Mouse (Mus musculus) layer of hippocampus, postnatal 25 days (tissue): ENCODE results near the gene Hist3h2a. TPM values are rescaled to one million over a fixed set of nuclear protein-coding genes. Genes with fewer than 3 reads are reported as not detected.
A peak's percentile ranks its signal among the peaks of the same experiment; 100 is the strongest.

Source experiments
- DNase-seq, 2 experiments: peaks; one replicate each; pipeline ENCODE4 v3.0.0; 2022; ENCODE audit warnings: mixed read lengths in 2 of 2, low spot score in 1 of 2; ENCODE audit errors: extremely low spot score in 1 of 2
- total RNA-seq, 2 experiments: library from RNA; stranded (reverse); gene quantifications; 2 replicates each; pipeline ENCODE4 v1.2.3; 2021

Hist3h2a gene
- total RNA-seq, 2 experiments from 2014 or later: 66.0 to 73.9 TPM

DNA sequence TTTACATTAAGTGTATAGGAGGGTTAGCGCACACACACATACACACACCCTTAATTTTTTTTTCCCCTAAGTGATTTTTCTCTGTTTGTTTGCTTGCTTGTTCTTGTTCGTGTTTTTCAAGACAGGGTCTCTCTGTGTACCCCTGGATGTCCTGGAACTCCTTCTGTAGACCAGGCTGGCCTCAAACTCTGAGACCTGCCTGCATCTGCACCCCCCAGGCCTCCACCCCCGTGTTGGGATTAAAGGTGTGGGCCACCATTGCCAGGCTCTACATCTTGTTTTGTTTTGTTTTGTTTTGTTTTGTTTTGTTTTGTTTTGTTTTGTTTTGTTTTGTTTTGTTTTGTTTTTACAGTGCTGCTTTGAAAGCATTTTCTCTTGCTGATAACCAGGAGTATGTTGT lies 7.2 kb upstream of the Hist3h2a start:
- no peak for DNase-seq

DNA sequence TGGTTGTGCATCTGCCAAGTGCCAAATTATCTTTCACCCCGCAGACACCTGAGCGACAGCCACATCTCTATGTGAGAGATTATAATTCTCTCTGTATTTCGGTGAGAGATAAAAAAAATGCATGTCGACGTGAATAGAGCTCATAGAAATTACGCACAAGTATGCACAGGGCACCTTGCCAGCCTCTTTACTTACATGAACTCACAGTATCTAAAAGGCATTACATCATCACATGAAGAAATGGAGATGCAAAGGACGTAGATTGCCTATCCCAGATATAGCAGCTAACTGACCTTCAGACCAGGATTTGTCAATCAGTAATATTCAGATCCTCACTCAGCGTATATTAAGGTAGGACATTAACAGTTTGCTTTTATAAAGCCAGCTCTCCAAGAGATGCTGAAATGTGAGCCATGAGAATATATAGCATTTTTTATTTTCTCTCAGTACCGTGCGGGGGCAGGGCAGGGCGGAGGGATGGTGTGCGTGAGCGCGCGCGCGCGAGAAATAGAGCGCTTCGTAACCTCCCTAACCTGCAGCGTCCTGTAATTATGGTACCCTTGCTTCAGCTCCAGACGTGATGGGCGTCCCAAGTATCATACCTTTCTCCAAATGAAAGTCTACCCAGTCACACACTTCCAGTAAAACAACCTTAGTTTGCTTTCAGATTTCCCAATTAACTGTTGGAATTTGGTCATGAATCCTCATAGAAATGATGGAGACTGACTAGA lies 6.5 kb upstream of the Hist3h2a start:
- peak; percentile 44 to 48 for DNase-seq

DNA sequence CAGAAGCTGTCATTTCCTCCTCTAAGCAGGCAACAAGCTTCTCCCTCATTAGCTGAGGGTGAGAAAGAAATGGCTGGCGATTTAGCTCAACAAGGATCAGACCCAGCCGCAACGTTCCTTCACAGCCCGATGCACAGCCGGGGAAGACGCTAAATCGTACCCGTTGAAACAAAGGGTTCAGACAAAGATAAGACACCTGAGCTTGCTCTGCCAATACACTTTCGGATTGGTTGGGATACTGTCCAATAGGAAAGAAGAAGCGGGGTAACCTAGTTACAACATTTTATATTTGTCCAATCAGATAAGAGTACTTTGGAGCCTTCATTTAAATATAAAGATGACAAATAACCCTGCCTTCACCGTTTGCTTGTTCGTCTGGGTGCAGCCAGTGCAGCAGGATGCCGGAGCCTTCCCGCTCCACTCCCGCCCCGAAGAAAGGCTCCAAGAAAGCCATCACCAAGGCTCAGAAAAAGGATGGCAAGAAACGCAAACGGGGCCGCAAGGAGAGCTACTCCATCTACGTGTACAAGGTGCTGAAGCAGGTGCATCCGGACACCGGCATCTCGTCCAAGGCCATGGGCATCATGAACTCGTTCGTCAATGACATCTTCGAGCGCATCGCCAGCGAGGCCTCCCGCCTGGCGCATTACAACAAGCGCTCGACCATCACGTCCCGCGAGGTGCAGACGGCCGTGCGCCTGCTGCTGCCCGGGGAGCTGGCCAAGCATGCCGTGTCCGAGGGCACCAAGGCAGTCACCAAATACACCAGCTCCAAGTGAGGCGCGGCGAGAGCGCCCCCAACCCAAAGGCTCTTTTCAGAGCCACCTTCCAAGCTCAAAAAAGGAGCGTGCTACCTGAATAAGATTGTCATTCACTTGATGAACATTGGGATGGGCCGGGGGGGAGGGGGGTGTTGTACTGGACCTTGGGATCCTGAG lies 5.7 kb upstream of the Hist3h2a start, which contains the start of gene Hist3h2ba:
Gene Hist3h2ba, plus strand, starts transcription at position 379 of the 938 bp plus-strand sequence.
- DNase-seq: peak; percentile 67 to 68

DNA sequence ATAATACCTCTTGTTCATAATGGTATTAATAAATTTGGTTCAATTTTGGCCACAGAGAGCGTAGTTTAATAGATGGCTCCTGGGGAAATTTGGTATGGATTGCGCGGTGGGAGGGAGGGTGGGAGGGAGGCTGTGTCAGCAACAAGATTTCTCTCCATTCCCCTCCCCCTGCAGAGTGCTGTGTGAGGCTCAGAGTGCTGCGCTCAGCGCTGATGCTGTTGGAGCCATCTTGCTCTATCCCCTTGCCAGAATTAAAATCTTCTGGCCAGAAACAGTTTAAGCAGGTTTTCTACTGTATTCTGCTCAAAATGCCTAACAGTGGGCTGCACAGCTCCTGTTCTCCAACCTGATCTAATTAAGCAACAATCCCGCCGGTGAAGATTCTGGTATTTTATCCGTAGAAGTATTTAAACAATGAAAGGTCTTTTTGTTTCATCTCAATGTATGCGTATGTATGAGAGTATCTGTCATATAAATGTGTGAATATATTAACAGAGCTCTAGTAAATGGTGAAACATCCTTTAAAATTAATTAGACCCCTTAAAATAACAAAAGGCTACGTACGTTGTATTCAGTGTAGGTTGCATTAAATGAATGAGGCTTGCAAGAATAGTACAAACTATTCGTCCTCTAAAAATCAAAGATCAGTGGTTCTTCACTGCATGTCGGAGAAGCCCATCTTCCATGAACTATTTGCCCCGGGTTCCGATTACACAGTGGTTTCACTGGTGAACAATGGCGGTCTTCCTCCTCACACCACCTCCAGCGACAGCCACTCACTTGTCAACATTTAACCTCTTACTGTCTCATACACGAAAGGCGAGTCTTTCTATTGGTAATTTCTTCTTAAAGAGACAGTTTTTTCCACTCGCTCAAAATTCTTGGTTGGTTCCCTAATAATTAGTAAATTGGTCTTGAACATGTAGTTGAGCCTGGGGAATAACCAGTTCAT lies 4.7 kb upstream of the Hist3h2a start:
- DNase-seq: peak in 1 of 2 experiments; percentile 50

DNA sequence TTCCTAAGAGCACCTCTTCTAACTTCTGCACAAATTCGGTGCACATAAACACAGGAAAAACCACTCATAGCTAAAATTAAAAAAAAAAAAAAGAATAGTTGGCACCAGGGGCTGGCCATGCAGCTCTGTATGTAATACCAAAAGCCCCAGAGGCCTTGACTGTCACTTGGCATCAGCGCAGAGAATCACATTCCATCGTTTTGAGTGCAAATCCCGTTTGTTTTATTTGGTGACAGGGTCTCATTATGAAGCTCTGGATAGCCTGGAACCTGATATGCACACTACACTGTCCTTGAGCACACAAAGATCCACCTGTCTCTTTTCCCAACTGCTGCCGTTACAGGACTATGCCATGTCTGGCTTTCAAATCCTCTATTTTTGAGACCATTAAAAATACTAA lies 3.3 kb upstream of the Hist3h2a start:
- DNase-seq: no peak

DNA sequence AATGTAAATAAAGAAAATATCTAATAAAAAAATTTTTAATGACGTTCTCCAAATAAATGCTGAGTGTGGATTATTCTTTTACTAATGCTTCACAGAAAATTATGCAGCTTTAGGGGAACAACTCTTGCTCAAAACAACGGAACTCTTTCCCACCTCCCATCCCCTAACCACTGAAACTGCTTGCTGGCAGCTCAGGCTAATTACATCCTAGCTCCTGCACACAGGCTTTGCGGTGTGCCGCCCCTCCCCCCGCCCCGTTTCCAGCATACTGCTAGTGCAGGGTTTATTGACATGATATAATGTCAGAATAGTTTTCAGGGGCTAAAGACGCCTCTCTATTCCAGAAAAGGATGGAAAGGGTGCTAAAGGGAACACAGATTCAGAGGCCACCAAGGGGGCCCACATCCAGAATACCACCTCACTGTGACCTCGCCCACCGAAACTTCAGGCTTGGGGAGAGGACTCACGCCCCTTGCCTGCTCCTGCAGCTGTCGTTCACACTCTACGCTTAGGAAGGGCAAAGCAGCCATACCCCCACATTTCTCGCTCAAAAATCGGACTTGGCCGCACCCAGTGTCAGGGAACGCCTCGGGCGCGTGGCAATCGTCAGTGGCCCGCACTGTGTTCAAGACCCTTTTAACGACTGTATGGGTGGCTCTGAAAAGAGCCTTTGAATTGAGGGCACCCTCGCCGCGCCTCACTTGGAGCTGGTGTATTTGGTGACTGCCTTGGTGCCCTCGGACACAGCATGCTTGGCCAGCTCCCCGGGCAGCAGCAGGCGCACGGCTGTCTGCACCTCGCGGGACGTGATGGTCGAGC lies 925 bp upstream of the Hist3h2a start:
- DNase-seq: no peak

DNA sequence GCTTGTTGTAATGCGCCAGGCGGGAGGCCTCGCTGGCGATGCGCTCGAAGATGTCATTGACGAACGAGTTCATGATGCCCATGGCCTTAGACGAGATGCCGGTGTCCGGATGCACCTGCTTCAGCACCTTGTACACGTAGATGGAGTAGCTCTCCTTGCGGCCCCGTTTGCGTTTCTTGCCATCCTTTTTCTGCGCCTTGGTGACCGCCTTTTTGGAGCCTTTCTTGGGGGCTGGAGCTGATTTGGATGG lies 390 bp upstream of the Hist3h2a start:
- peak in 1 of 2 experiments; percentile 70 for DNase-seq

DNA sequence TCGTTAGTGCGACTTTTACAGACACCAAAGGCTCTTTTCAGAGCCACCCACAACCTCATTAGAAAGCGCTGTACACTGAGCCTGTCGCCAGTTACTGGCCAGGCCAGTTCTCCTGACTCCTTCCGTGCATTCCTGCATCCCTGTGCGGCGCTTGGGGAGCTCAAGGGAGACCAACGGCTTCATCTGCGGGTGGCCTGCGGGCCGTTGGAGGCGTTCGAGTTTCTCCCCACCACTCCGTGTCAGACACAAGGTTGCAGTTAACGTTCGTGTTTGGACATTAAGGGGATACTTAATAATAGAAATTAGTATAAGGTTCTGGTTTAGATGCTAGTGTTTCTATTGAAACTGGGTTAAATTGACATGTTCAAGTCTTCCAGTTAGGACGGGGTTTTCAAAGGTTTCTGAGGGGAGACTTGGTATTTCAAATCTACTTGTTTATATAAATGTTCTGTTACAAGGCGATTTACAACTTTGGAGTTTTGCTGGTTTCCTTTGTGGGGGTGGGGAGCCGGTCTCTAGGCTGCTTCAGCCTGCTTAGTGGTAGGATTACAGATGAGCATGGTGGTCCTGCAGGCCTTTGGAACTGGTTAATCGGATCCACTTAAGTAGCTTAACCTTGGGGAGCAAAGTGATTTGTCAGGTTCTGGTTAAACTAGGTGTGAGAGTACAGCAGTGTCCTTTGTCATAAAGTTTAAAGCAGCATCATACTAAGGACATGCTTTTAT lies 820 bp downstream of the Hist3h2a start:
- no peak for DNase-seq

DNA sequence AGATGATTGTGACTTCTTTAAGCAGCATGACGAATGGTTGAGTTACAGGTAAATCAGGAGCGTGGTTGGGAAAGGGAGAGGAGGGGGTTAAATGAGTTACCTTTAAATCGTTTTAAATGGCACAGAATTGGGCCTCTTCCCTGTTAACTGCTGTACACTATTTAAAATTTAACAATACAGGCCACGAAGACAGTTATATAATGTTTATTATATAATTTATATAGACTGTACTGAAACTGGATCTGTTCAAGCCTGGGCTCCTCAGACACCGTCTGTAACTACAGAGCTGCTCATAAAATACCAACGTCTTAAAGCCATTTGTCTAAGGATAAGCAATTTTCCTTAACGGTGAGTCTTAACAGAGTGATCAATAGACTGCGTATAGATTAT lies 1.4 kb downstream of the Hist3h2a start:
- DNase-seq: no peak

DNA sequence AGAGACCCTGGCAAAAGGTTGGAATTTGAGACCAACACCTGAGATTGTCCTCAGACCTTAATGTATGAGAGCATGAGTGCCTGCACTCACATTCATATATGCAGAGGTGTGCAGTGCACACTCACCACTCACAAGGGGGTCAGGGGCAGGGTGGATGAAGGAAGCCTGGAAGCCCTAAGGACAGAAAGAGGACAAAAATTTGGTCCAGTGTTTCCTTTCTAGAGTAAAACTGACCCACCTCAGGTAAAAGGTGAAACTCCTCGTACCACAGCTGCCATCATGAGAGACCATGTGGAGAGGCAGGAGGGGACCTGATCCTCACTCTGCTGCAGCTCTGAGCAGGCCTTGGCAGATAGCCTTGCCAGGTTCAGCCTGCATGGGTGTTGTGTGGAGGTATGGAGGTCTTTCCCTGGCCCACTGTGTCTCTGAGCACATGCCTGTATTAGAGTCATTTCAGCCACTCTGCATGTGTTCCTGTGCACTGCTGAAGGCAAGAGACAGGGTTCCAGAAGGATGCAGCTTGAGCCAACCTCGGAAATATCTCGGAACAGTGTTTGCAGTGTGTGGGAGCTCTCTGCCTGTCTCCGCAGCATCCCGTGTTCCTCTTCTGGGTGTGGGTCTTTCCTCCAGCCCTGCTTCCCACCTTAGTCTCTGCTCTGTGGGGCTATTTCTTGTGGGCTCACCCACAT lies 2.9 kb downstream of the Hist3h2a start:
- no peak for DNase-seq

DNA sequence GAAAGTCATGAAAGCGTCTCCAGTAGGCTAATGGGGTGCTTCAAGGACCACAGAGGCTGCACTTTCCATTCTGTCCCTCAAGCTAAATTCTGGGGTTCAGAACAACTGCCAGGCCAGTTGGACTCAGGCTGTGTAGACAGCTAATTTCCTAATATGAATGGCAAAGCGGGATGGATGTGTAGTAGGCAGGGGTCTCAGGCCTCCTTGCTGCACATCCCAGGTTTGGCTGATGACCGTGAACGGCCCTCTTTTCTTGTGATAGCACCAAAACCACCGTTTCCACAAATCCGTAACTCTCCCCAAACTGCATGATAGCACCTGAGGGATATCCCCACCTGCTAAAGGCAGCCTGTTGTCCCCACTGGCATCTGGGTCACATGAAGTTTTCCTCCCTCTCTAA lies 4.1 kb downstream of the Hist3h2a start:
- no peak for DNase-seq

DNA sequence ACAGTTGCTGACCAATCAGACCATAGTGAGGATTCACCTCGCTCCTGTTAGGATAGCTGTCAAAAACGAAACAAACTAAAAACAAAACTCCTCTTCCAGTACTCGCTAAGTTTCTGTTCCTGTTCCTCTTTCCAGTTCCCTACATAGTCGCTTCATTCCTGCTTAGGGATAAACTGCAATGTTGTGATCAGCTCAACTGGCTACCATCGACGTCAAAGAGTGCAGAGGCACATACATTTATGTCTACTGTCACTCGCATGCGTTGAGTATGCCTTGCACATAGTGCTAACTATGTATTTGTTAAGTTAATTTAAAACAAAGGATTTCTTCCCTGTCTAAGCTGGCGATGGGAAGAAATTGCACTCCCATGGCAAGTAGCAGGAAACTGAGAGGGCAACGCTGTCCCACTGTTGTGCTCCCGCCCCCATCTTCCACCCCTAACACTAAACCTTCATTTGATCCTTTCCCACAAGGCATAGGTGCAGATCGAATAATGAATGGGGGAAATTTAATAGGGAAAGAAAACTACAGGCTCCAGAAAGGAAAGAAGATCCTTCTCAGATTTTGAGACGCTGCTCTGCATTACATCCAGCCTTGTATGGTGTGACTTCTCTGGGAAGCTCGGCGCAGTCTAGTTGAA lies 4.8 kb downstream of the Hist3h2a start:
- DNase-seq: no peak

DNA sequence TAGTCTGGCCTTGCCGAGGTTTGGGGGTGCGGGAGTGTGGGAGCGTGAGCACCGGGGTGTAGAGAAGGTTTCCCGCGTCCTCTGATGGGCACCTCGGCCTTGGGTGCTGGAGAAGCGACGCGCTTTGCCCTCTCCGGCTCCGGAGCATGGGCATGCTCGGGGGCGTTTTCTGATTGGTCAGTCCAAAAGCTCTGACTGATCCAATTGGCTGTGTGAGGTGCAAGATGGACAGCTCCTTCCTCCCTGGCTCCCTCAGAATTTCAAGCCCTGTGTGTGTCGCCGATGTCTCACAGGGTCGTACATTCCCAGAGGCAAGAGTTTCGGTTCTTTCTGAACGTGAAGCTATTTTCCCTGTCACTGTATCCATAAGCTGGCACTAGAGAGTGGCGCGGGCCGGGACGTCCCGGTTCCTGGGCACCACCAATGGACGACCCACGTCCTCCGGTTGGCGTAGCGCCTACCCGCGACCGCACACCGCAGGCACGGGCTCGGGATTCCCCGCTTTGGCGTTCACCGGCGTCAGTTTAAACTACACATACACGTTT lies 5.5 kb downstream of the Hist3h2a start:
- peak; percentile 62 to 65 for DNase-seq

DNA sequence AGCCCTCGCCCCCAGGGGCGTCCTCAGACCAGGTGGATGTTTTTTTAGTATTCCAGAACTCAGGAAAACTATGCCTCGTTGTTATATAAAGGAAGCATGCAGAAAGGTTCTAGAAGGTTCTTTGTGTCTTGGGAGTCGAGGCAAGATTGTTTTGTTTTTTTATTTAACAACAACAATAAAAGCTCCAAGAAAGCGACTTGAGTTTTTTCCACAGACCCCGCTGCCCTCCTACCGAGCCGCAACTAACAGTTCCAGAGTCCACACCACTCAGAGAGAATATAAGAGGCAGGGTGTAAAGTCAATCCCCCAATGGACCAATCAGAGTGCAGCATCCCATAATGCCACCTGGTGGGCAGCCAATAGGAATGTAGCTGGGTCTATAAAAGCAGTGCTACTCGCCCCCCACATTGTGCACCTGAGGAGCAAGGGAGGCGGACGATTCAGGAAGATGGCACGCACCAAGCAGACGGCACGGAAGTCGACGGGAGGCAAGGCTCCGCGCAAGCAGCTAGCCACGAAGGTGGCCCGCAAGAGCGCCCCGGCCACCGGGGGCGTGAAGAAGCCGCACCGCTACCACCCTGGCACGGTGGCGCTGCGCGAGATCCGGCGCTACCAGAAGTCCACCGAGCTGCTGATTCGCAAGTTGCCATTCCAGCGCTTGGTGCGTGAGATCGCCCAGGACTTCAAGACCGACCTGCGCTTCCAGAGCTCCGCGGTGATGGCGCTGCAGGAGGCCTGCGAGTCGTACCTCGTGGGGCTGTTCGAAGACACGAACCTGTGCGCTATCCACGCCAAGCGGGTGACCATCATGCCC lies 7.1 kb downstream of the Hist3h2a start:
- DNase-seq: no peak

DNA sequence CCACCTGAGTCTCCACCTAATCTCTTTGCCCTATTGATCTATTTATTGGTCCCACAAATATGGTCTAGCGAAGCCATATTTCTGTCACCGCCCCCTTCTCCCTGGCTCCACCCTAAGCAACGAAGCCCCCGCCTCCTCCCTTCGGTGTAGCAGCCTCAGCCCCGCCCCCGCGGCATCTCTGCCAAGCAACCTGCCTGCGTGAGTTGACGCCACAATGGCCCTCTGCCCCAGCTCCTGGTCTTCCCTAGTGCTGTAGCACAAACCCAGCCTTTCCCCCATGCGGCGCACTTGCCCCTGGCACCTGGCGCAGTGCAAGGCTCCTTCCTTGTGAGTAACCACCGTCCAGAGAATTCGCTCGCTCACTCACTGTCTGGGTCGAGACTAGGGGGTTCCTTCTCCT lies 9.1 kb downstream of the Hist3h2a start:
- no peak for DNase-seq

DNA sequence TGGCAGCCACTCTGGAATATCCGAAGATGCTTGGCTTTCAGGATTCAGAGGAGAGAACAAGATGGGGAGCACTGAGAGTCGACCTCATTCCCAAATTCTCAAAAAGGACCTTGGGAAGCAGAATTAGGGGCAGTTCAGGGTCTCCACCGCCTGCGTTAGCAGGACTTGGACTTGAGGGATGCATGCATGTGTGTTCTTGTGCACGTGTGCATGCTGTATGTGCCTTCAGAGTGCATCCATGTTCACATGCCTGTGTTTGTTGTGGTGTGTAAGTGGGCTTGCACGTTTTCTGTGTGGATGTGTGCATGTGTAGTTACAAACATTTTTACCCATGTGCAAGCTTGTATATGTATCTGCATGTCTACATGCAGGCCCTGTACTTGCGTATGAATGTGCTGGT lies 9.7 kb downstream of the Hist3h2a start:
- DNase-seq: no peak
